Comparison of ENCODE assay signal across 13 mouse cellular contexts in genomic region chr17:4521031-4521430, GRCm38 (mm10).
"Had no signal": no experiment of that assay in that cellular context is flagged by ENCODE, and none has a peak within 500 bp of the region (broad histone marks: within the 10 kb centered on the region; RNA-seq: fewer than 3 reads in every experiment).

No protein-coding gene starts in this region.

- DNase-seq: liver, postnatal 0 days; lung, adult 2 months; lung, postnatal 14 days; lung, postnatal 36 days; right cerebral cortex, postnatal 25 days; right cerebral cortex, postnatal 4 days; spleen, adult 18-20 months; thymus, adult 18-20 months; thymus, postnatal 14 days; thymus, postnatal 36 days had no signal

- ATAC-seq: liver, postnatal 0 days; lung, postnatal 0 days; midbrain, embryonic 13.5 days; midbrain, embryonic 15.5 days had no signal
